Mouse (Mus musculus): Measurements from ENCODE around the gene Haus7. TPM values are rescaled to one million over a fixed set of nuclear protein-coding genes. Genes with fewer than 3 reads are reported as not detected.
"Not testable (repeated sequence)": the region's sequence is repeated elsewhere in the genome, so short reads cannot be mapped to it uniquely, and the experiment has no call there.

The Haus7 gene
- 68.2 and 72.9 TPM in 2 replicates for polyA plus RNA-seq (2016; fragmentation: Nextera tagmentation; extraction: Ambion mirVana)

GRCm38 (mm10) chrX:73458877-73459392 is at the start of gene Haus7:
TSS of gene Haus7 (minus strand) at chrX:73459044.
- Histone ChIP-seq H3K27ac (0 out of 2 replicates have a peak within 1 kb of the TSS, but pooled peaks have one; percentile 42), H3K4me2 (peak within 1 kb of the TSS; percentile 58), H3K36me3 (replicated peaks) (0 out of 2 replicates have a peak, but pooled peaks cover under 1% of the 10 kb centered on the region), H3K27me3 (no peaks in the 10 kb centered on the region), H3K9me3 (no peaks in the 10 kb centered on the region), H3K9ac (peak within 1 kb of the TSS; percentile 58), H3K4me1 (peaks cover 10% of the 10 kb centered on the region), H3K4me3 (replicated peaks) (peak within 1 kb of the TSS; percentile 52)
- ATAC-seq (ENCODE audit: low FRiP score): peak; percentile 100
- 19% methylated on average over 26 of the region's 26 CpGs for WGBS

GRCm38 (mm10) chrX:73506577-73506976 is 47.7 kb upstream of the Haus7 start:
- Histone ChIP-seq H3K27ac (no peak overlapping the region), H3K4me2 (no peak overlapping the region), H3K4me1 (no peaks in the 10 kb centered on the region), H3K27me3 (peaks cover 36% of the 10 kb centered on the region), H3K9ac (no peak overlapping the region), H3K4me3 (replicated peaks) (no peak overlapping the region), H3K9me3 (no peaks in the 10 kb centered on the region), H3K36me3 (replicated peaks) (no peaks in the 10 kb centered on the region)
- WGBS: 84% methylated on average over 4 of the region's 4 CpGs
- no peak for ATAC-seq (ENCODE audit: low FRiP score)

DNA sequence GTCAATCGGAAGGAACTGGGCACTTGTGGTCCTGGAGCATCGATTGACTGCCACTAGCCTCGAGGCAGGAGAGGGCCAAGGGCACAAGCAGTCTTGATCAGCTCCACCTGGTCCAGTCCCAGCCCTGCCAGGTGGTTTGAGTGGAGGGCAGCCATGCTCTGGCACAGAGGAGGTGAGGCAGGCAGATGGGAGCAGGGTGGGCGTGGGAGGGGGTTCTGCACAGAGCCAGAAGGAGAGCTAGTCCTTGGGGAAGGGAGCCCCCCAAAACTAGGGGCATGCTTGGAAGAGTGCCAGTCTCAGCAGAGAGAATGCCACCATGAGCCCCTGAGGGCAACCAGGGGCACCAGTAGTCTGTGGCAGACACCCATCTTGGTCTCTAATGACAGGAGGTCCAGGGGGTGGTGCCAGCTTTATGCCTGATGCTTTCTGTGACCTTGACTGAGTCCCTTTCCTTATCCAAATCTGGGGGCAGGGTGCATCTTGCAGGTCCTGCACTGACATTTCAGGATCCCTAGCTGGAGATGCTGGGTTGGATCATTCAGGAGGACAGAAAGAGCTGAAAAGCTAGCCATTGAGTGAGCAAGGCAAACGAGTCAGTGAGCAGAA is 46.4 kb upstream of the Haus7 start:
- H3K4me1 ChIP-seq: no peaks in the 10 kb centered on the region
- no peak for ATAC-seq (ENCODE audit: low FRiP score)
- no peak overlapping the region for H3K27ac ChIP-seq
- no peaks in the 10 kb centered on the region for H3K36me3 ChIP-seq (replicated peaks)
- no peaks in the 10 kb centered on the region for H3K9me3 ChIP-seq
- no peak overlapping the region for H3K9ac ChIP-seq
- H3K4me2 ChIP-seq: no peak overlapping the region
- no peak overlapping the region for H3K4me3 ChIP-seq (replicated peaks)
- H3K27me3 ChIP-seq: peaks cover 42% of the 10 kb centered on the region
- WGBS: 84% methylated on average over 5 of the region's 5 CpGs

- no peak overlapping the region for H3K4me3 ChIP-seq (replicated peaks)
- no peak overlapping the region for H3K27ac ChIP-seq
- H3K36me3 ChIP-seq (replicated peaks): no peaks in the 10 kb centered on the region
- no peaks in the 10 kb centered on the region for H3K9me3 ChIP-seq
- whole genome bisulfite sequencing: 90% methylated on average over 4 of the region's 4 CpGs
- H3K27me3 ChIP-seq: peaks cover 18% of the 10 kb centered on the region; the same call in 1 of the 2 replicates
- H3K9ac ChIP-seq: no peak overlapping the region
- no peak for ATAC-seq (ENCODE audit: low FRiP score)
- no peak overlapping the region for H3K4me2 ChIP-seq
- no peaks in the 10 kb centered on the region for H3K4me1 ChIP-seq
Measured at GRCm38 (mm10) chrX:73496746-73497145, 37.9 kb upstream of the Haus7 start.

GRCm38 (mm10) chrX:73493567-73493966 is 34.7 kb upstream of the Haus7 start:
- not testable (repeated sequence) for H3K4me3 ChIP-seq (replicated peaks); H3K9ac ChIP-seq; H3K4me1 ChIP-seq; H3K9me3 ChIP-seq; H3K36me3 ChIP-seq (replicated peaks); H3K4me2 ChIP-seq; H3K27ac ChIP-seq
- ATAC-seq (ENCODE audit: low FRiP score): peak; percentile 65; the same call in 1 of the 2 replicates
- 19% methylated on average over 1 of the region's 2 CpGs for WGBS
- H3K27me3 ChIP-seq: peaks cover 11% of the 10 kb centered on the region

GRCm38 (mm10) chrX:73490804-73491203 is 32.0 kb upstream of the Haus7 start:
- Histone ChIP-seq H3K36me3 (replicated peaks) (no peaks in the 10 kb centered on the region), H3K27me3 (peaks cover 21% of the 10 kb centered on the region), H3K9me3 (no peaks in the 10 kb centered on the region), H3K4me2 (no peak overlapping the region), H3K27ac (no peak overlapping the region), H3K4me1 (no peaks in the 10 kb centered on the region), H3K4me3 (replicated peaks) (no peak overlapping the region), H3K9ac (no peak overlapping the region)
- no peak for ATAC-seq (ENCODE audit: low FRiP score)
- WGBS: 94% methylated on average over 3 of the region's 3 CpGs

DNA sequence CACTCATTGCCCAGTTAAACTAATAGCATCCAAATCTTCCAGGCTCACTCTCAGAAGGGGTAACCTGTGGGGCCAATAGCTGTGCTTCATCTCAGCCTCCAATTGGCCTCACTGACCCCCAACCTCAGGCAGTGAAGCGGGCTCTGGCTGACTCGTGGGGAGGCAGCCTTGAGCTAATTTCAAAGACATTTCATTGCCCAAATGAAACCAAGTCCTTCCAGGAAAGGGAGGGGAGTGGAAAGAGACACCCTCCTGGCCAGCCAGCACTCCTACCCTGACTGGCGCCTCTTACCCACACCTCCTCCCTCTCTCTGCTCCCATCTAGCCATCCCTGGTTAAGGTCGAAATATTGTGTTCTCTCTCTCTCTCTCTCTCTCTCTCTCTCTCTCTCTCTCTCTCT is 31.3 kb upstream of the Haus7 start:
- H3K27ac ChIP-seq: no peak overlapping the region
- no peak overlapping the region for H3K4me3 ChIP-seq (replicated peaks)
- H3K9me3 ChIP-seq: no peaks in the 10 kb centered on the region
- no peak overlapping the region for H3K9ac ChIP-seq
- WGBS: 82% methylated on average over 3 of the region's 4 CpGs
- H3K4me1 ChIP-seq: no peaks in the 10 kb centered on the region
- peaks cover 16% of the 10 kb centered on the region for H3K27me3 ChIP-seq
- ATAC-seq (ENCODE audit: low FRiP score): no peak
- H3K36me3 ChIP-seq (replicated peaks): no peaks in the 10 kb centered on the region
- H3K4me2 ChIP-seq: no peak overlapping the region

GRCm38 (mm10) chrX:73486920-73487319 is 28.1 kb upstream of the Haus7 start:
- Histone ChIP-seq H3K27me3 (peaks cover 22% of the 10 kb centered on the region), H3K27ac (no peak overlapping the region), H3K4me2 (no peak overlapping the region), H3K4me1 (no peaks in the 10 kb centered on the region), H3K9ac (no peak overlapping the region), H3K36me3 (replicated peaks) (no peaks in the 10 kb centered on the region), H3K4me3 (replicated peaks) (no peak overlapping the region), H3K9me3 (no peaks in the 10 kb centered on the region)
- WGBS: 82% methylated on average over 5 of the region's 5 CpGs
- ATAC-seq (ENCODE audit: low FRiP score): no peak

GRCm38 (mm10) chrX:73484870-73485269 is 26.0 kb upstream of the Haus7 start:
- 89% methylated on average over 4 of the region's 4 CpGs for WGBS
- Histone ChIP-seq H3K4me3 (replicated peaks) (no peak overlapping the region), H3K36me3 (replicated peaks) (no peaks in the 10 kb centered on the region), H3K27ac (no peak overlapping the region), H3K4me1 (no peaks in the 10 kb centered on the region), H3K9ac (no peak overlapping the region), H3K27me3 (peaks cover 22% of the 10 kb centered on the region), H3K4me2 (no peak overlapping the region), H3K9me3 (no peaks in the 10 kb centered on the region)
- ATAC-seq (ENCODE audit: low FRiP score): no peak

GRCm38 (mm10) chrX:73484076-73484475 is 25.2 kb upstream of the Haus7 start:
- H3K9me3 ChIP-seq: no peaks in the 10 kb centered on the region
- no peak overlapping the region for H3K9ac ChIP-seq
- 74% methylated on average over 1 of the region's 1 CpGs for WGBS
- H3K4me1 ChIP-seq: no peaks in the 10 kb centered on the region
- H3K27me3 ChIP-seq: peaks cover 25% of the 10 kb centered on the region
- no peak for ATAC-seq (ENCODE audit: low FRiP score)
- no peaks in the 10 kb centered on the region for H3K36me3 ChIP-seq (replicated peaks)
- H3K4me3 ChIP-seq (replicated peaks): no peak overlapping the region; the same call in 1 of the 2 replicates
- no peak overlapping the region for H3K4me2 ChIP-seq
- no peak overlapping the region for H3K27ac ChIP-seq

DNA sequence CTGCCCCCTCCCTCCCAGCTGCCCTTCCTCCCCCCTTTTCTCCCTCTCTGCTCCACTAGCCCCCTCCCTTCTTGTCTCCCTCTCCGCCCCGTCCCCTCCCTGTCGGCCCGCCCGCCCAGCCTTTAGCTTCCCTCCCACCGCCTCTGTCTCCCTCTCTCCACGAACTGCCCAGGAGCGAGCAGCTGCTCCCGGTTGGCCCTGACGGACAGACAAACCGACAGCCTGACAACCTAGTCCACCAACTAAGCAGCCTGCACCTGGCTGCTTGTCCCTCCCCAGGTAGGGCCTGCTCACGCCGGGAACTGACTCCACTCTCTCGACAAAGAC is 24.6 kb upstream of the Haus7 start, which contains the start of gene Bgn:
Gene Bgn, plus strand, starts transcription at position 119 of the 327 bp plus-strand sequence.
- Histone ChIP-seq H3K4me1 (no peaks in the 10 kb centered on the region), H3K9ac (no peak within 1 kb of the TSS), H3K27ac (no peak within 1 kb of the TSS), H3K4me2 (peak within 1 kb of the TSS; percentile 8; the same call in 1 of the 2 replicates), H3K27me3 (peaks cover 25% of the 10 kb centered on the region), H3K36me3 (replicated peaks) (no peaks in the 10 kb centered on the region), H3K9me3 (no peaks in the 10 kb centered on the region), H3K4me3 (replicated peaks) (peak within 1 kb of the TSS; percentile 5; the same call in 1 of the 2 replicates)
- no peak for ATAC-seq (ENCODE audit: low FRiP score)
- 28% methylated on average over 8 of the region's 14 CpGs for WGBS

DNA sequence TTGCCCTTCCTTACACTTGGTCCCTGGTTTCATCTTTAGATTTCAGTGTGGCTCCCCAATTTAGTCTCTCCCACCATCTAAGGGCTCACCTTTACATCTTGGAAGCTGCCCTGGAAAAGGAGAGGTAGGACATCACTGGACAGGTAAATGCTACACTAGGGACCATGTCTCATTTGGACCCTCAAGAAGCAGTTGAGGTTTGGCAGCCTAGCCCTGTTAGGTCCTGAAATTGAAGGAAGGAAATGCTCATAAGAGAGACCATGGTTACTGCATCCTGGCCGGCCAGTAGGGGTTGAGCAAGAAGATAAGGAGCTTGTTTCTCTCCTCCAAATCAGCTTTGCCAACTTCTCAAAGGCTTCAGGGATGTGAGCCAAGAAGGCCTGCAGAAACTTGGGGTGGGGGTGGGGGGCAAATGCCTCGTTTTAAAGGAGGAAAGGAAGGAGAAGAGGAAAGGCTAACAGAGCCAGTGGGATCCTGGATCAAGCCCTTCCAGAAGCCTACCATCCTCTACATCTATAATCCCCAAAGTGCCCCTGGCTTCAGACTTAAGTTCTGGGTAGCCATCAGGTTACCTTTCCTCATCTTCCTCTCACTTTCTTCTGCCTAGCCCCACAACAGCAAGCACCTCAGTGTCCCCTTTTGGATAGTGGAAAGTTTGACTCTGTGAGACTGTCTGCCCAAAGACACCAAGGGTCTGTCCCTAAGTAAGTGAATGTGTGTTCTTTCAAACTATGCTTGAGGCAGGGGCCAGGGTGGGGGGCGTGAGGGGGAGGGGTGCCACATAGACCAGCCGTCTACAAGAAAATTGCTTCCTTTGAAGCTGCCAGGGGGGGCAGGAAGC is 24.0 kb upstream of the Haus7 start:
- ATAC-seq (ENCODE audit: low FRiP score): no peak
- peaks cover 24% of the 10 kb centered on the region for H3K27me3 ChIP-seq

More for the DNA sequence above, 24.0 kb upstream of the Haus7 start:
- Histone ChIP-seq H3K4me1 (no peaks in the 10 kb centered on the region), H3K9me3 (no peaks in the 10 kb centered on the region), H3K4me3 (replicated peaks) (no peak overlapping the region), H3K36me3 (replicated peaks) (no peaks in the 10 kb centered on the region), H3K9ac (no peak overlapping the region), H3K4me2 (peak overlapping the region; percentile 8; the same call in 1 of the 2 replicates), H3K27ac (no peak overlapping the region)
- WGBS: 53% methylated on average over 4 of the region's 4 CpGs
